Mouse (Mus musculus): Measurements from ENCODE around the gene Ccnyl1.
"Not testable (repeated sequence)": the region's sequence is repeated elsewhere in the genome, so short reads cannot be mapped to it uniquely, and the experiment has no call there.

Gene Ccnyl1

DNA sequence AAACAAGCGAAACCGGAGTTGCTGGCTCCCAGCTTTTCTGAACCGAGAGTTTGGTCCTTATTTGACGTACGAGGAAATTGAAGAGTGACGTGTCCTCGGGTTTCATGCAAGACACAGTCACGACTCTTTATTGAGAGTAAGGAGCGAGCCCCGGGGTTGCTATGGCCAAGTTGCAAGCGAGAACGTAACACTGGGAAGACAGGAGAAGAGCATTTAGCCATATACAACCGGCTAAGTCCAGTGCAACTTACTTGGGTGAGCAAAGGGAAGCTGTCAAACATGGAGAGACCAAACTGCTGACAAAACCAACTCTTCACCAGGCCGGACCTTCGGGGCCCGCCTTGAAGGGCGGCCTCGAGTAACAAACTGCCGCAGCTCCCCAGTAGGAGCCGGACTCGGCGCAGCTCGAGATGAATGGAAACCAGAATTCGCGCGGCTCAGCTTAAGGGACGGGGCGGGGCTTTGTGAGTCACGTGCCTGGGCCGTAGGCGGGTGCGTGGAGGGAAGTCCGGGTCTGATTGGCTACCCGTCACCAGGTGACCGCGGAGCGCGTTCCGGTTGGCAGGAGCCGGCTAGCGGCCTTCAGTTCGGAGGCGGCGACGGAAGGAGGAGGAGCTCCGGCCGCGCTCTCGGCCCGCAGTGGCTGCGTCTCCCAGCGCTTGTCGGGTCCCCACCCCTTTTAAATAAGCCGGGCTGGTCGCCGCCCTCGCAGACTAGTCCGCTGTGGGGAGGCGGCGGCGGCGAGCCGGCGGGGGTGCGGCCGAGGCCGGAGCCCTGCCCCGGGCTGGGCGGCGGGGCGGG, at the start of gene Ccnyl1:
Ccnyl1 (plus strand) TSS at position 243 of the 801 bp plus-strand sequence.
- DNase-seq (ENCODE audit: low read depth): peak; percentile 91

GRCm38 (mm10) chr1:64641069-64641468, 49.2 kb upstream of the Ccnyl1 start:
- DNase-seq (ENCODE audit: low read depth): no peak

GRCm38 (mm10) chr1:64642541-64642940, 47.7 kb upstream of the Ccnyl1 start:
- not testable (repeated sequence) for DNase-seq (ENCODE audit: low read depth)

DNA sequence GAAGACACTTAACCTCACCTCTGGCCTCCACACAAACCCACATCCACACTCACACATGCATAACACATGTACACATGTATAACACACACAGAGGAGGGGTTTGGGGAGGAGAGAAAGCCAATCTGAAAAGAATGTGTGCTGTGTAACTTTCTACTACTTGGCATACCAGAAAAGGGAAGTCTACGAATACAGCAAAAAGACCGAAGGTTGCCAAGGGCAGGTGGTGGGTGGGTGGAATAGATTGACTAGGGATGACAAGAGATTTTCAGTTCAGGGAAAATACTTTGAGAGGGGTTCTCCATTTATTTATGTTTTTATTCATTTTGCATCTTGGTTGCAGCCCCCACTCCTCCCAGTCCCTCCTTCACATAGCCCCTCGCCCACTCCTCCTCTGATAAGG, 45.7 kb upstream of the Ccnyl1 start:
- DNase-seq (ENCODE audit: low read depth): no peak

DNA sequence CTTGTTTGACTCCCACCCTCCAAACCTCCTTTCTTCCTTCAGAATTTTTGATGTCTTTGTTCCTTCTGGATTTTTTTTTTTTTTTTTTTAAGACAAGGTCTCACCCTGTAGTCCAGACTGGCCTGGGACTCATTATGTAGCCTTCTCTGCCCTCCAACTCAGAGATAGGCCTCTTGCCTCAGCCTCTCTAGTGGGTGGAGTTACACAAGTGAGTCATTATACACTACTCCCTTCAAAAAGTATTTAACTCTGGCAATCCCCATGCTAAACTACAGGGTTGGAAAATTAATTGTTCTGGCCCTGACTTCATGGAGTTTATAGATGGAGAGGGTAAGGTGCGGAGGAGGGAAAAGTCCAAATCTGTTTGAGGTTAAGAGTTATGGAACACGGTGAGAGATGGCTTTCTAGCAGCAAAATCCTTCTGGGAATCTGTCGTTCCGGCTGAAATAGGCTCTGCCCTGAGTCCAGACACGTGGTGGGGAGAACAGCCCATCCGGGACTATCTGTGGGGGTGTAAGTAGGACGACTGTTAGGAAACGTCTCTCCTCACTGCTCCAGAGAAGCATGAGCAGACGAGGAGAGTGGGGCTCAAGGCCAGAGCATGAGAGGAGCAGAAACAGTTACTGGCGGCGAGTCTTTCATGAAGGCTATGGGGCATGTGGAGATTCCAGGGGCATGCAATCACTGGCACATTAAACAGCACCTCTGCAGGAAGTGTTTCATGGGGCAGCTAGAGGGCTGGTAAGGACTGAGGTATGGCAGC, 40.7 kb upstream of the Ccnyl1 start:
- DNase-seq (ENCODE audit: low read depth): no peak

DNA sequence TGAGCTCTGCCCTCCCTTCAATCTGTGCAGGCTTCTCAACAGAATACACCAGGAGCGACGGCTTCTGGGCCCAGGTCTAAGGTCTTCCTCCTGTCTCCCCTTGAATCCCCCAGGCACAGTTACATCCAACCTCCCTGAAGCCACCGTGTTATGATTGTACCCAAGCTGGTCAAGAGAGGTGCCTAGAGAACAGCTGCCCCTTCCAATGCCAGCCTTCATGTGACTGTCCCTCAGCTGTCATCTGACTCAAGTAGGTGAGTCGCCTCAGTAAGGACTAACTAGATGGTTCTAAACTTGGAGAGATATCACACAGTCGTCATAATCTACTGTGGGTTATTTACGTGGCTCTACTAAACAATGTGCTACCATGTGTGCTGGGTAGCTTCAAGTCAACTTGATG, 36.6 kb upstream of the Ccnyl1 start:
- DNase-seq (ENCODE audit: low read depth): no peak

DNA sequence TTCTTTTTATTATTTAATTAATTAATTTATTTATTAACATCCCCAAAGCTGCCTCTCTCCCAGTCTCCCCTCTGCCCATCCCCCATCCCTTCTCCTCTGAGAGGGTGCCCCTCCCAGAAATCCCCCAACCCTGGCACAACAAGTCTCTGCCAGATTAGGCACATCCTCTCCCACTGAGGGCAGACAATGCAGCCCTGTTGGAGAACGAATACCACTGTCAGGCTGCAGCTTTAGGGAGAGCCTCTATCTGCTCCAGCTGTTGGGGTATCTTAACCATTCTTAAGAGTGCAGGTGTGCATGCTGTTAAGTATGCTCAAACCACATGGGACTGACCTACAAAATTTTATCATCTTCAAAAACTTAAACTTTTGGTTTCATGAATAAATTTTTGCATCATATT, 34.8 kb upstream of the Ccnyl1 start:
- DNase-seq (ENCODE audit: low read depth): no peak

- DNase-seq (ENCODE audit: low read depth): no peak
These were observed 33.7 kb upstream of the Ccnyl1 start for GRCm38 (mm10) chr1:64656423-64657129.

DNA sequence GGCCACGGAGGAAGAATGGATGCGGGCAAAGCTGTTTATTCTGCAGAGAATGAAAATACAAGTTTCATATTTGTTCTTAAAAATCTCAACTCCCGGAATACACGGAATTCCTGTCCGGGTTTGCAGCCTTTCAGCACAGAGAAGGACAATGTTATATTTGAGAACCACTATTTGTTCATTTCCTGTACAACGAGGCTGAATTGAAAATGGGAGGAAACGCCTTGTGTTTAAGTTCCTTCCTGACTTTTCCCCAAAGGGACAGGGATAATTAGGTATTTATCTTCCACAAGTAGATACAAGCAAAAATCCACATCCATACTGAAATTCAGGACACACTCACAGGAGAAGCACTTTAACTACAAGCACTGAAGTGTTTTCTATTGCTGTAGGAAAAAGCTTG, 31.4 kb upstream of the Ccnyl1 start:
- no peak for DNase-seq (ENCODE audit: low read depth)

DNA sequence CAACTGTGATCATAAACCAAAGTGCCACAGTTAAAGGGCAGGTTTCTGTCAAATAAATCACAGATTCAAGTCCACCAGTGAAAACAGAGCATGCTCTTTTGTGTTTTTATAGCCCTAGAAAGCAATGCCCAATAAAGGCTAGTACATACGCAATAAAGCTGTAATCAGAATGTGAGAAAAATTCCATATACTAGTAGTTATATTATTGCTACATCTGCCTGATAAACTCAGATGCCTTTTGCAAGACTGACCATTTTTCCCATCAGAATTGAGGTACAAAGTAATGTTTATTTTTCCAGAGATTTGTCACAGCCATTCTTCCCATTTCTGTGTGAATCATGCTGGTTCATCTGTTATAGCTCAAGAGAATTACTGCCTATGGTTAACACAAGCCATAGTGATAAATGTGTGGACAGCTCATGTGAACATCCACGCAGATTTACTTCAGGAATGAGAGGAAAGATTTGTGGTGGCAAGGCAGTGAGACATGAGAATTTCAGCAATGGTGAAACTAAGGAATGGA, 23.1 kb upstream of the Ccnyl1 start:
- DNase-seq (ENCODE audit: low read depth): no peak

DNA sequence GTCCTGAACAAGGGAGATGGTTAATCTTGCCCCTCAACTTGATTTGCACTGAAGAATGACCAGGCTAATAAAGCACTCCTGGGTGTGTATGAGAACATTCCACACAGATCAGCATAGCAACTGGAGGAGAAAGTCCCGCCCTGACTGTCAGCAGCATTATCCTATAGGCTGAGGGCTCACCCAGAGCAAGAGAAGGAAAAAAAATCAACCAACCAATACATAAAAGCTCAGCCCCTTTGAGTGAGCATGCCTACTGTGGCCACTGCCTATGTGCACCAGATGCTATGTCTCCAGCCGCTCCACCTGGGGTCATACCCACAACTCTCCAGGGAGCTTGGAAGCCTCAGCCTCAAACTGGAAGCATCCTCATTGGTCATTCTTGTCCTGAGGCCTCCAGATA, 20.8 kb upstream of the Ccnyl1 start:
- no peak for DNase-seq (ENCODE audit: low read depth)

DNA sequence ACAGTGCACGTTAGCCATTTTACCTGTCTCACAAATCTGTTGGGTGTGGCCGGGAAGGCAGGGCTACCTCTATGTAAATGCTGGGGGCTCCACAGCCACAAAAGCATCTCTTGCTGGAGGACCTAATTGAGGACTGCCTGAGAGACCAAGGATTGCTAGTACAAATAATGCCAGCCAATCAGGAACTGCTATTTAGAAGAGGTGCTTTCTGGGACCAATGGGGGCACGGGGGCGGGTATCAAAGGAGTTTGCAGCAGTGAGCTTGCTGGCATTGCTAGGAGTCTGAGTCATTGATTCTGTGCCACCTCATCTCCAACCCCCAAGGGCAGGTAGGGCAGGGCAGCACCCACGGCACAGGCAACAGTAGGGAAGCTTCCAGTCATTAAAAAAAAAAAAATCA, 16.3 kb upstream of the Ccnyl1 start:
- no peak for DNase-seq (ENCODE audit: low read depth)

GRCm38 (mm10) chr1:64676060-64676839, 14.0 kb upstream of the Ccnyl1 start:
- no peak for DNase-seq (ENCODE audit: low read depth)

- DNase-seq (ENCODE audit: low read depth): no peak
These were observed 8.8 kb upstream of the Ccnyl1 start for GRCm38 (mm10) chr1:64681499-64681898.

GRCm38 (mm10) chr1:64683039-64683438, 7.2 kb upstream of the Ccnyl1 start:
- no peak for DNase-seq (ENCODE audit: low read depth)

DNA sequence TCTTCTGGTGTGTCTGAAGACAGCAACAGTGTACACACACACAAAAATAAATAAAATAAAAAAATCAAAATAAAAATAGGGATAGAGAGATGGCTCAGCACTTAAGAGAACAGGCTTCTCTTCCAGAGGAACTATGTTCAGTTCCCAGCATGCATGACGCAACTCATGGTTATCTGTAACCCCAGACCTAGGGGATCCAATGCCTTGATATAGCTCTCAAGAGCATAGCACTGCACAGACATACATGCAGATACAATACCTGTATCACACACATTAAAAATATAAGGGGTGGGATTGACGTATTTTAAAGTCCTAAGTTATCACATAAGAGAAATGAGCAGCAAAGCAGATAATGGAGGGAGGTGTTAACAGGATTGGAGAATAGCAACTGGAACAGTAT, 5.8 kb upstream of the Ccnyl1 start:
- no peak for DNase-seq (ENCODE audit: low read depth)

- DNase-seq (ENCODE audit: low read depth): no peak
These were observed 2.2 kb upstream of the Ccnyl1 start for GRCm38 (mm10) chr1:64688046-64688445.

DNA sequence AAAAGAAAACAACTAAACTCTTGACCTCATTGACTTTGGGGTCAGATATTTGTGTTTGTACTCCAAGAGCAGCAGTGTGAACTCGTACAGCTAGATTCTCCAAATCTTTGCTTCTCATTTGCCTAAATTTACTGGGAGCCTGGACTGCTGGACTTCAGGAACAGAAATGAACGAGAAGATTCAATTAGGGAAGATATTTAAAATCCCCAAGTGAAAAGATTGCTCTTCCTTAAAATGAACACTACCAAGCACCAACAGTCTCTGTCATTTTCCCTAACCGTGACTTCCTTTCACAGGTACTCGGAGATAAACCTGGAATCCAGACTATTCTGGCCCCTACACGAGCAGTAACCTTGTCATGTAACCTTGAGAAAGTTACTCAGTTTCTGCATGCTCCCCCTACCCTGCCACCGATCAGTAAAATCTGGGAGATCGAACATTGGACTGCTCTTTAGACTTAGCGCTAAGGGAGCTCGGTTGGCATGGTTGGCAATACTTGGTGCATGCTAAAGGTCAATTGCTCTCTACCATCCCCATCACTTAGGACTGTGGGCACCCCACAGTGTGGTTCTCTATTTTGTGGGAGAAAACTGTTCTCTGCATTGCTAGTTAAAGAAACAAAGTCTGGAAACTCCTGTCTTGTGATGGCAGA, 568 bp upstream of the Ccnyl1 start:
- no peak for DNase-seq (ENCODE audit: low read depth)

GRCm38 (mm10) chr1:64691121-64691551, 881 bp downstream of the Ccnyl1 start:
- no peak for DNase-seq (ENCODE audit: low read depth)

- no peak for DNase-seq (ENCODE audit: low read depth)
These were observed 1.3 kb downstream of the Ccnyl1 start for GRCm38 (mm10) chr1:64691581-64691980.

GRCm38 (mm10) chr1:64695156-64695555, 4.9 kb downstream of the Ccnyl1 start:
- no peak for DNase-seq (ENCODE audit: low read depth)
